Mouse (Mus musculus): ENCODE results near the gene Tigd3. TPM values are rescaled to one million over a fixed set of nuclear protein-coding genes. Genes with fewer than 3 reads are reported as not detected.

The Tigd3 gene
- polyA plus RNA-seq, 1 experiment from 2014 or later: 5.7 TPM

- Histone ChIP-seq H3K4me1 (ENCODE audit: control insufficient read depth, insufficient read depth, low read length) (peaks cover 3% of the 10 kb centered on the region; the same call in 1 of the 2 replicates), H3K27me3 (ENCODE audit: control insufficient read depth, insufficient read depth, low read length) (no peaks in the 10 kb centered on the region), H3K9ac (ENCODE audit: low read length) (no peak overlapping the region), H3K9me3 (ENCODE audit: control insufficient read depth, low read length) (no peaks in the 10 kb centered on the region), H3K4me3 (ENCODE audit: low read depth, low read length) (no peak overlapping the region), H3K4me2 (ENCODE audit: low read depth) (no peak overlapping the region), H3K36me3 (ENCODE audit: control insufficient read depth, insufficient read depth, low read length) (peaks cover 3% of the 10 kb centered on the region; the same call in 1 of the 2 replicates), H3K27ac (ENCODE audit: low read depth, low read length) (no peak overlapping the region)
- ATAC-seq (ENCODE audit: insufficient read depth, low FRiP score, low TSS enrichment): no peak
- WGBS: 76% methylated on average over 21 of the region's 21 CpGs
- DNase-seq (ENCODE audit: low spot score): no peak
These were observed 43.3 kb upstream of the Tigd3 start for GRCm38 (mm10) chr19:5937095-5937835.

DNA sequence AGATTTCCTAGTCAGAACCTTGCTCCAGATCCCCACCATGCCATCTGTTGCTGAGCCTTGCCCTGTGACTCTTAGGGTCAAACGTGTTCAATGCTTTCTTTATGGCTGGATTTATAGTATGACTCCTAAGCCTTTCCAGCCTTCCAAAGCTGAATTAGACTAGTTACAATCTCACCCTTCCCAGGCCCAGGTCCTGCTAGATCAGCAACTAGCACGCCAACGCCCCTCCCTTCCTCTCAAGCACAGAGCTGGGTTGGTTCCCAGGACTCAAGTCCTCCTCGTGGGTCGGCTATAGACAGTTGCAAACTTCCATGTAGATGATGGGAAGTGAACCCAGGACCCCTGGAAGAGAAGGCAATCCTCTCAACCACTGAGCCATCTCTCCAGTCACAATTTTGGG lies 41.7 kb upstream of the Tigd3 start:
- DNase-seq (ENCODE audit: low spot score) (no peak), ATAC-seq (ENCODE audit: insufficient read depth, low FRiP score, low TSS enrichment) (no peak)
- H3K4me3 ChIP-seq (ENCODE audit: low read depth, low read length): no peak overlapping the region
- no peaks in the 10 kb centered on the region for H3K27me3 ChIP-seq (ENCODE audit: control insufficient read depth, insufficient read depth, low read length)
- no peak overlapping the region for H3K9ac ChIP-seq (ENCODE audit: low read length)
- WGBS: 74% methylated on average over 5 of the region's 5 CpGs
- no peak overlapping the region for H3K27ac ChIP-seq (ENCODE audit: low read depth, low read length)
- H3K36me3 ChIP-seq (ENCODE audit: control insufficient read depth, insufficient read depth, low read length): peaks cover 3% of the 10 kb centered on the region; the same call in 1 of the 2 replicates
- H3K9me3 ChIP-seq (ENCODE audit: control insufficient read depth, low read length): no peaks in the 10 kb centered on the region
- no peak overlapping the region for H3K4me2 ChIP-seq (ENCODE audit: low read depth)
- peaks cover 3% of the 10 kb centered on the region; the same call in 1 of the 2 replicates for H3K4me1 ChIP-seq (ENCODE audit: control insufficient read depth, insufficient read depth, low read length)

GRCm38 (mm10) chr19:5935266-5935665 lies 41.3 kb upstream of the Tigd3 start:
- Histone ChIP-seq H3K9ac (ENCODE audit: low read length) (no peak overlapping the region), H3K4me2 (ENCODE audit: low read depth) (no peak overlapping the region), H3K27me3 (ENCODE audit: control insufficient read depth, insufficient read depth, low read length) (no peaks in the 10 kb centered on the region), H3K4me3 (ENCODE audit: low read depth, low read length) (no peak overlapping the region), H3K27ac (ENCODE audit: low read depth, low read length) (no peak overlapping the region), H3K36me3 (ENCODE audit: control insufficient read depth, insufficient read depth, low read length) (peaks cover 3% of the 10 kb centered on the region; the same call in 1 of the 2 replicates), H3K9me3 (ENCODE audit: control insufficient read depth, low read length) (no peaks in the 10 kb centered on the region), H3K4me1 (ENCODE audit: control insufficient read depth, insufficient read depth, low read length) (peaks cover 3% of the 10 kb centered on the region; the same call in 1 of the 2 replicates)
- 64% methylated on average over 3 of the region's 3 CpGs for WGBS
- DNase-seq (ENCODE audit: low spot score) (no peak), ATAC-seq (ENCODE audit: insufficient read depth, low FRiP score, low TSS enrichment) (no peak)

GRCm38 (mm10) chr19:5929634-5930596 lies 36.0 kb upstream of the Tigd3 start:
- ATAC-seq (ENCODE audit: insufficient read depth, low FRiP score, low TSS enrichment) (no peak), DNase-seq (ENCODE audit: low spot score) (no peak)
- Histone ChIP-seq H3K9me3 (ENCODE audit: control insufficient read depth, low read length) (no peaks in the 10 kb centered on the region), H3K4me1 (ENCODE audit: control insufficient read depth, insufficient read depth, low read length) (no peaks in the 10 kb centered on the region), H3K27me3 (ENCODE audit: control insufficient read depth, insufficient read depth, low read length) (peaks cover 3% of the 10 kb centered on the region), H3K27ac (ENCODE audit: low read depth, low read length) (no peak overlapping the region), H3K36me3 (ENCODE audit: control insufficient read depth, insufficient read depth, low read length) (no peaks in the 10 kb centered on the region), H3K4me3 (ENCODE audit: low read depth, low read length) (no peak overlapping the region), H3K4me2 (ENCODE audit: low read depth) (no peak overlapping the region), H3K9ac (ENCODE audit: low read length) (no peak overlapping the region)
- whole genome bisulfite sequencing: 77% methylated on average over 14 of the region's 14 CpGs

DNA sequence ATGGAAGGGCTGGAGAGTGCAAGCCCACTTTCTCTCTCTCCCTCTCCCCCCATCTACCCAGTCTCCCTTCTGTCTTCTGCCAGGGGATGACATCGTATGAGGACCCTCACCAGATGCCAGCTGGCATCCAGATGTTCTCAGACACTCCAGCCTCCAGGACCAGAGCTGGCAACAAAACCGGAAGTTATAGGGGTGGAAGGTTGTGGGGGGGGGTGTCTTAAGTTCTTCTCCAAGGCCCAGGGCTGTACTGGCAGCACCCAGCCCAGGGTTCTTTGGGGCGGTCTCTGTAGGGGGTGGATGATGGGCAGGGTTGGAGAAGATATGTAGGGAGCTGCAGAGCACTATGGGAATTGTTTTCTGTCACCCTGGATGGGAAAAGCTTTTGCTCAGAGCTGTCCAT lies 34.6 kb upstream of the Tigd3 start:
- no peak overlapping the region for H3K27ac ChIP-seq (ENCODE audit: low read depth, low read length)
- H3K4me2 ChIP-seq (ENCODE audit: low read depth): no peak overlapping the region
- H3K4me3 ChIP-seq (ENCODE audit: low read depth, low read length): no peak overlapping the region
- ATAC-seq (ENCODE audit: insufficient read depth, low FRiP score, low TSS enrichment): no peak
- no peaks in the 10 kb centered on the region for H3K36me3 ChIP-seq (ENCODE audit: control insufficient read depth, insufficient read depth, low read length)
- no peak overlapping the region for H3K9ac ChIP-seq (ENCODE audit: low read length)
- WGBS: 59% methylated on average over 3 of the region's 3 CpGs
- H3K9me3 ChIP-seq (ENCODE audit: control insufficient read depth, low read length): no peaks in the 10 kb centered on the region
- H3K27me3 ChIP-seq (ENCODE audit: control insufficient read depth, insufficient read depth, low read length): peaks cover 3% of the 10 kb centered on the region
- no peaks in the 10 kb centered on the region; the same call in 1 of the 2 replicates for H3K4me1 ChIP-seq (ENCODE audit: control insufficient read depth, insufficient read depth, low read length)
- no peak for DNase-seq (ENCODE audit: low spot score)

DNA sequence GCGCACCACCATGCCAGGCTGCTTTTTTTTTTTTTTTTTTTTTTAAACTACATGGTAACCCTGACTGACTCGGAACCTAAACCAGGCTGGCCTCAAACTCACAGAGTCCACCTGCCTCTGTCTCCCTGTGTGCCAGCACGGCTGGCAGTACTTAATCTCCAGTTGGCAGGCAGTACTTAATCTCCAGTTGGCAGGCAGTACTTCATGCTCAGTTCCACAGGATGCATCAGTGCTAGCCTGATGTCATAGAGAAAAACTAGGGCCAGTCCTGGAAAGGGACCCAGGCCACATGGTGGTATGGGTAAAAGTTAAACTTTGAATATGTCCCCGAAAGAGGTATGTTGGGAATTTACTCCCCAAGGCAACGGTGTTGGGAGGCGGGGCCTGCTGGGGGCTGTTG lies 34.2 kb upstream of the Tigd3 start:
- Histone ChIP-seq H3K9me3 (ENCODE audit: control insufficient read depth, low read length) (no peaks in the 10 kb centered on the region), H3K27ac (ENCODE audit: low read depth, low read length) (no peak overlapping the region), H3K4me1 (ENCODE audit: control insufficient read depth, insufficient read depth, low read length) (no peaks in the 10 kb centered on the region; the same call in 1 of the 2 replicates), H3K4me2 (ENCODE audit: low read depth) (no peak overlapping the region), H3K36me3 (ENCODE audit: control insufficient read depth, insufficient read depth, low read length) (no peaks in the 10 kb centered on the region), H3K27me3 (ENCODE audit: control insufficient read depth, insufficient read depth, low read length) (peaks cover 3% of the 10 kb centered on the region), H3K9ac (ENCODE audit: low read length) (no peak overlapping the region), H3K4me3 (ENCODE audit: low read depth, low read length) (no peak overlapping the region)
- 68% methylated on average over 6 of the region's 6 CpGs for WGBS
- DNase-seq (ENCODE audit: low spot score): no peak
- no peak for ATAC-seq (ENCODE audit: insufficient read depth, low FRiP score, low TSS enrichment)

- ATAC-seq (ENCODE audit: insufficient read depth, low FRiP score, low TSS enrichment): no peak
- WGBS: 71% methylated on average over 8 of the region's 8 CpGs
These were observed 33.6 kb upstream of the Tigd3 start for GRCm38 (mm10) chr19:5927532-5927931.

GRCm38 (mm10) chr19:5927026-5927425 lies 33.1 kb upstream of the Tigd3 start:
- WGBS: 79% methylated on average over 11 of the region's 11 CpGs
- Histone ChIP-seq H3K4me2 (ENCODE audit: low read depth) (no peak overlapping the region), H3K9ac (ENCODE audit: low read length) (no peak overlapping the region), H3K4me3 (ENCODE audit: low read depth, low read length) (no peak overlapping the region), H3K27me3 (ENCODE audit: control insufficient read depth, insufficient read depth, low read length) (peaks cover 3% of the 10 kb centered on the region), H3K9me3 (ENCODE audit: control insufficient read depth, low read length) (no peaks in the 10 kb centered on the region), H3K36me3 (ENCODE audit: control insufficient read depth, insufficient read depth, low read length) (no peaks in the 10 kb centered on the region), H3K4me1 (ENCODE audit: control insufficient read depth, insufficient read depth, low read length) (no peaks in the 10 kb centered on the region; the same call in 1 of the 2 replicates), H3K27ac (ENCODE audit: low read depth, low read length) (no peak overlapping the region)
- ATAC-seq (ENCODE audit: insufficient read depth, low FRiP score, low TSS enrichment) (no peak), DNase-seq (ENCODE audit: low spot score) (no peak)

More at GRCm38 (mm10) chr19:5927532-5927931, 33.6 kb upstream of the Tigd3 start:
- no peak for DNase-seq (ENCODE audit: low spot score)
- Histone ChIP-seq H3K9ac (ENCODE audit: low read length) (no peak overlapping the region), H3K27me3 (ENCODE audit: control insufficient read depth, insufficient read depth, low read length) (peaks cover 3% of the 10 kb centered on the region), H3K4me1 (ENCODE audit: control insufficient read depth, insufficient read depth, low read length) (no peaks in the 10 kb centered on the region; the same call in 1 of the 2 replicates), H3K9me3 (ENCODE audit: control insufficient read depth, low read length) (no peaks in the 10 kb centered on the region), H3K4me3 (ENCODE audit: low read depth, low read length) (no peak overlapping the region), H3K27ac (ENCODE audit: low read depth, low read length) (no peak overlapping the region), H3K4me2 (ENCODE audit: low read depth) (no peak overlapping the region), H3K36me3 (ENCODE audit: control insufficient read depth, insufficient read depth, low read length) (no peaks in the 10 kb centered on the region)

All from neural tube, embryonic 11.5 days (tissue).